Mouse (Mus musculus) neutrophil, adult 83 days (primary cell): ENCODE data around the gene Ehbp1l1. TPM values are rescaled to one million over a fixed set of nuclear protein-coding genes. Genes with fewer than 3 reads are reported as not detected.

ENCODE experiments used
- total RNA-seq, 2 experiments: library from RNA; stranded (reverse); gene quantifications; one replicate each; pipeline ENCODE4 v1.2.4; 2023

Ehbp1l1 gene
- total RNA-seq: 100 to 1,000 TPM; 146 to 165 TPM

DNA sequence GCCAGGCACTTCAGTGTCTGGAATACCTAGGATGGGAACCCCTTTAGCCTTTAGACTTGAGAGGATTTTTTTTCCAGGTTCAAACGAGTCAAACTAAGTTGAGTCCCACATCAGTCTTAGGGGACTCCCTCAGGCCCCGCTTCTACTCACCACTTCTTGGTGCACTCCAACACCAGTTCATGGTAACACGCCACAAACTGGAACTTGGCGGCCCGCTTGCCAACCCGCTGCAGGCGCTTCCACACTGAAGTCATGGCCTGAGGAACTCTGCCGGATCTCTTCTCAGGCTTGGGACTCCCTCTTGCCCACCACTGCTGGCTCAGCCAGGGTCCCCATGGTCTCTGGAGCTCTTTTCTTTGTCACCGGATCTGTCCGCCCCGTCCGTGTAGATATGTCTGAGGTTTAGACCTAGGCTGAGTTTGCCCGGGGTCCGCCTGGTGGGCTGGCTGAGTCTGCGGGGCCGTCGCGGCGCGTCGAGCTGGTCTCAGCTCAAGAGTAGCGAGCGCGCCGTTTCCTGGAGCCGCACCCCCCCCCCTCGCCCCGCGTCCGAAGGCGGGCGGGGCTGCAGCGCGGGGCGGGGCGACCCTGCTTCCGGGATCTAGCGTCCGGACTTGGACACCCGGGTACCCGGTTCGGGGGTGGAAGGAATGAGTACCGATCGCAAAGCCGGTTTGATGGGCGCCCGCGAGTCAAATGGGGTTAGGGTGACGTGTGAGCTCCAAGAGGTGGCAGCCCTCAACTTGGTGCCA, at the start of gene Ehbp1l1:
Ehbp1l1 (minus strand) TSS at position 551 of the 749 bp plus-strand sequence.

GRCm38 (mm10) chr19:5770925-5771860, 45.1 kb upstream of the Ehbp1l1 start, which contains the start of gene Scyl1:
Gene Scyl1, minus strand, starts transcription at chr19:5771419.

GRCm38 (mm10) chr19:5740320-5741317, 14.5 kb upstream of the Ehbp1l1 start, which contains the start of gene Ltbp3:
Gene Ltbp3, plus strand, starts transcription at chr19:5740904.

GRCm38 (mm10) chr19:5729444-5729815, 3.3 kb upstream of the Ehbp1l1 start, which contains the start of gene Fam89b:
Gene Fam89b, minus strand, starts transcription at chr19:5729653.

GRCm38 (mm10) chr19:5704163-5704800, 21.8 kb downstream of the Ehbp1l1 start, which contains the start of gene Kcnk7:
Gene Kcnk7, plus strand, starts transcription at chr19:5704367.

GRCm38 (mm10) chr19:5688200-5689087, 37.7 kb downstream of the Ehbp1l1 start, which contains the start of the genes Map3k11 and Pcnx3:
Gene Map3k11, plus strand, starts transcription at chr19:5688742.
Gene Pcnx3, minus strand, starts transcription at chr19:5688908.

DNA sequence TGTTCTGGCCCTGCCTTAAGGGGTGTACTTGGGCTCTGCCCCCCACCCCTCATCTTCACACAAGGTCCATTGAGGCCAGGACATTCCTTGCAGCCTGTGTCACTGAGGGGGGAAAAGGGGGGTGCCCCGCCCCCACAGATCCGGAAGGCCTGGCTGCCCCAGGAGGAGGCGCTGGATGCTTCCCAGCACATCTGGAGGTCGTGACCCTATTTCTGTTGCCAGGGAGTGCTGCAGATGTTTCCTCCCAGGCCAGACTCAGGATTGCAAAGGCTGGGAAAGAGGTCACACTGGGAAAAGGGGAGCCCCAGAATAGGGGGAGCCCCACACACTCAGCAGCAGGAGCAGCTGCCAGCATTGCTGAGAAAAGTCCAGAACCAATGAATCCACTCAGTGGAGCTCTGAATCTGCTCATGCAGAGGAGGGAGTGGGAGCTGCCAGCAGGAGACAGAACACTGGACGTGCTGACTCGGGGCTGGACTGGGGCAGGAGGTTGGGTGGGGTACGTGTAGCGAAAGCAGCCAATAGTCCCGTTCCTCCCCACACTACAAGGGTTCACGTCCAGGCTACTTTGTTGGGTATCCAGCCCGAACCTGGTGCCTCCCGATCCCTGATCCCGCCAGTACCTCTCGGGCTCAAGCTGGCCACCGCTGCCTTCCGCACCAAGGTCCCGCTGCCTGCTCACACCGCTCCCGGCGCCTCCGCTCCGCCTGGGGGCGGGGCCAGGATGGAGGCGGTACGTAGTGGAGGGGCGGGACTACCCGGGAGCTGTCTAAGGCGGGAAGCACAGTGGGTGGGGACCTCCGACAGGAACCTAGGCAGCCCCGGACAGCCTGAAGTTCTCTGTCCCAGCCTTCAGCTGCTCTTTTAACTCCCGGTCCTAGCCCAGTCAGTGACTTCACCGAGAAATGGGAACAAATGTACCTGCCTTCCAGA, 62.9 kb downstream of the Ehbp1l1 start, which contains the start of gene Sipa1:
Sipa1 (minus strand) TSS at position 727 of the 933 bp plus-strand sequence.

Other genes starting within 250 kb of the Ehbp1l1 start
- gene Mus81, start 237.9 kb downstream of the Ehbp1l1 start, total RNA-seq: 10 to 100 TPM; 17.1 to 18.7 TPM
- 1,000 to 10,000 TPM; 1,642 to 1,678 TPM for gene Cfl1, start 235.9 kb downstream of the Ehbp1l1 start, total RNA-seq
- 1 to 10 TPM; 1.2 to 1.4 TPM for gene 1700020D05Rik, start 222.5 kb downstream of the Ehbp1l1 start, total RNA-seq
- gene Snx32, start 215.8 kb downstream of the Ehbp1l1 start, total RNA-seq: 1 to 10 TPM; 6.2 to 6.6 TPM
- gene Ovol1, start 165.7 kb downstream of the Ehbp1l1 start, total RNA-seq: under 1 TPM in 1 of 2 experiments, not detected in 1; 0.18 TPM
- 10 to 100 TPM; 72.1 to 79.9 TPM for gene Ap5b1, start 158.3 kb downstream of the Ehbp1l1 start, total RNA-seq
- 100 to 1,000 TPM; 164 to 169 TPM for gene Rnaseh2c, start 124.4 kb downstream of the Ehbp1l1 start, total RNA-seq
- 10 to 100 TPM; 63.2 to 72.7 TPM for gene Kat5, start 116.1 kb downstream of the Ehbp1l1 start, total RNA-seq
- gene Rela, start 88.8 kb downstream of the Ehbp1l1 start, total RNA-seq: 10 to 100 TPM; 72.2 to 81.3 TPM
- 100 to 1,000 TPM; 201 to 208 TPM for gene Sipa1, start 62.6 kb downstream of the Ehbp1l1 start, total RNA-seq
- gene Map3k11, start 37.6 kb downstream of the Ehbp1l1 start, total RNA-seq: 10 to 100 TPM; 80.6 to 97.7 TPM
- gene Pcnx3, start 37.4 kb downstream of the Ehbp1l1 start, total RNA-seq: 10 to 100 TPM; 81.9 to 82.5 TPM
- gene Kcnk7, start 21.9 kb downstream of the Ehbp1l1 start, total RNA-seq: under 1 TPM in 1 of 2 experiments, not detected in 1; 0.77 TPM
- gene Fam89b, start 3.3 kb upstream of the Ehbp1l1 start, total RNA-seq: 10 to 100 TPM; 54.5 to 58.8 TPM
- 1 to 10 TPM; 2.3 to 3.3 TPM for gene Ltbp3, start 14.6 kb upstream of the Ehbp1l1 start, total RNA-seq
- 10 to 100 TPM; 48.2 to 54.7 TPM for gene Scyl1, start 45.1 kb upstream of the Ehbp1l1 start, total RNA-seq
- 10 to 100 TPM; 59.9 to 62.7 TPM for gene Frmd8, start 149.0 kb upstream of the Ehbp1l1 start, total RNA-seq
- 10 to 100 TPM; 48.2 to 55.2 TPM for gene Slc25a45, start 151.5 kb upstream of the Ehbp1l1 start, total RNA-seq
- gene Tigd3, start 167.8 kb upstream of the Ehbp1l1 start, total RNA-seq: 1 to 10 TPM; 2.4 to 3.3 TPM
- 100 to 1,000 TPM; 106 to 111 TPM for gene Dpf2, start 186.7 kb upstream of the Ehbp1l1 start, total RNA-seq
- 1 to 10 TPM; 3.2 to 4.7 TPM for gene Cdc42ep2, start 198.5 kb upstream of the Ehbp1l1 start, total RNA-seq
- gene Pola2, start 237.9 kb upstream of the Ehbp1l1 start, total RNA-seq: 10 to 100 TPM; 38.1 to 39.3 TPM